8 mouse cellular contexts compared by ENCODE assay signal in genomic region chr5:110177021-110177420, GRCm38 (mm10). TPM values are rescaled to one million over a fixed set of nuclear protein-coding genes. Genes with fewer than 3 reads are reported as not detected.
DNase-seq lines count a peak whose midpoint lies in the region; ATAC-seq and TF ChIP-seq lines count a peak whose summit lies in the region.

No protein-coding gene starts in this region.

- no peaks in the 10 kb centered on the region for H3K9me3 ChIP-seq in hindbrain, embryonic 15.5 days
- no peaks in the 10 kb centered on the region for H3K9me3 ChIP-seq in midbrain, embryonic 14.5 days (ENCODE audit: control insufficient read depth, low read length)

- H3K9ac ChIP-seq in hindbrain, embryonic 15.5 days = peak overlapping the region; percentile 94
- H3K9ac ChIP-seq in midbrain, embryonic 14.5 days (replicated peaks; ENCODE audit: low read length) = peak overlapping the region; percentile 90

- H3K36me3 ChIP-seq in hindbrain, embryonic 15.5 days = peaks cover 7% of the 10 kb centered on the region; the same call in 1 of the 2 replicates
- peaks cover 14% of the 10 kb centered on the region for H3K36me3 ChIP-seq in midbrain, embryonic 14.5 days (ENCODE audit: control insufficient read depth, insufficient read depth, low read length)

- intact Hi-C loops in left cerebral cortex, adult 2 months (cut with DNase I) = no loop called here
- intact Hi-C loops in left cerebral cortex, postnatal 14 days (cut with DNase I) = loop anchor here (5.0 kb wide), 1 partner anchor 40 kb away; the partner anchor contains the start of gene Chfr

- peak; percentile 49; the same call in 1 of the 2 replicates for ATAC-seq in hindbrain, embryonic 15.5 days (ENCODE audit: low FRiP score, low read depth)
- peak; percentile 19; the same call in 1 of the 2 replicates for ATAC-seq in midbrain, embryonic 14.5 days (ENCODE audit: low FRiP score, low TSS enrichment)

- WGBS in hindbrain, embryonic 15.5 days = 3% methylated on average over 19 of the region's 19 CpGs
- WGBS in midbrain, embryonic 14.5 days = 5% methylated on average over 19 of the region's 19 CpGs

- H3K27ac ChIP-seq in left cerebral cortex, adult 2 months = peak overlapping the region; percentile 94
- H3K27ac ChIP-seq in brown adipose tissue, adult 24 weeks (replicated peaks; ENCODE audit: low read depth, low read length) = peak overlapping the region; percentile 95
- H3K27ac ChIP-seq in hindbrain, embryonic 15.5 days (replicated peaks) = peak overlapping the region; percentile 88
- H3K27ac ChIP-seq in midbrain, embryonic 14.5 days (replicated peaks; ENCODE audit: low read depth, low read length) = peak overlapping the region; percentile 81

- TF ChIP-seq CTCF in left cerebral cortex, adult 2 months (IDR thresholded peaks at IDR 0.05) = no peak

- H3K4me1 ChIP-seq in brown adipose tissue, adult 24 weeks (ENCODE audit: control insufficient read depth, insufficient read depth, insufficient read length, low read length) = peaks cover 2% of the 10 kb centered on the region; the same call in 1 of the 2 replicates
- H3K4me1 ChIP-seq in hindbrain, embryonic 15.5 days (replicated peaks) = peaks cover 15% of the 10 kb centered on the region
- peaks cover 12% of the 10 kb centered on the region for H3K4me1 ChIP-seq in midbrain, embryonic 14.5 days (ENCODE audit: control insufficient read depth, insufficient read depth, low read length)

- H3K4me3 ChIP-seq in left cerebral cortex, adult 2 months = peak overlapping the region; percentile 100
- peak overlapping the region; percentile 92 for H3K4me3 ChIP-seq in brown adipose tissue, adult 24 weeks (ENCODE audit: insufficient read depth, low read depth, low read length)
- peak overlapping the region; percentile 95 for H3K4me3 ChIP-seq in hindbrain, embryonic 15.5 days
- peak overlapping the region; percentile 91 for H3K4me3 ChIP-seq in midbrain, embryonic 14.5 days (replicated peaks; ENCODE audit: low read depth, low read length)

- H3K27me3 ChIP-seq in hindbrain, embryonic 15.5 days = no peaks in the 10 kb centered on the region
- no peaks in the 10 kb centered on the region for H3K27me3 ChIP-seq in midbrain, embryonic 14.5 days (ENCODE audit: control insufficient read depth, insufficient read depth, low read length)

- peak overlapping the region; percentile 86 for H3K4me2 ChIP-seq in hindbrain, embryonic 15.5 days
- peak overlapping the region; percentile 90 for H3K4me2 ChIP-seq in midbrain, embryonic 14.5 days (ENCODE audit: low read length)

- DNase-seq in left cerebral cortex, adult 2 months (ENCODE audit: extremely low spot score in 1 of 2, low spot score in 2 of 2) = no peak
- DNase-seq in left cerebral cortex, postnatal 14 days (ENCODE audit: low spot score in 2 of 2) = no peak
- no peak for DNase-seq in midbrain, embryonic 14.5 days
- no peak for DNase-seq in urinary bladder, postnatal 4 days (ENCODE audit: low spot score in 2 of 2)
- DNase-seq in layer of hippocampus, adult 8-10 months (ENCODE audit: low spot score in 2 of 2) = no peak
- no peak for DNase-seq in adrenal gland, postnatal 36 days

RNA-seq across cellular contexts. Expression of gene Golga3, which starts 0.5 kb away (rescaled TPM):
- total RNA-seq in left cerebral cortex, adult 2 months (2021) = 10 to 100 TPM; 47.0 to 49.3 TPM
- total RNA-seq in left cerebral cortex, postnatal 14 days (2021) = 10 to 100 TPM; 38.5 to 44.6 TPM
- 13.3 and 14.6 TPM in 2 replicates for polyA plus RNA-seq in brown adipose tissue, adult 24 weeks (2012; ENCODE audit: insufficient read depth, insufficient read length, missing spikeins)
- 23.2 and 24.8 TPM in 2 replicates for polyA plus RNA-seq in hindbrain, embryonic 15.5 days (2015; fragmentation: Nextera tagmentation; extraction: Ambion mirVana)
- 21.2 and 29.4 TPM in 2 replicates for polyA plus RNA-seq in midbrain, embryonic 14.5 days (2014; fragmentation: Nextera tagmentation; extraction: Ambion mirVana)
- 10 to 100 TPM; 49.5 to 52.7 (median 50.6) TPM for total RNA-seq in layer of hippocampus, adult 8-10 months (2022)
- 10 to 100 TPM; 42.5 to 43.2 TPM for total RNA-seq in adrenal gland, postnatal 36 days (2021)

RNA-seq across cellular contexts. Expression of gene Chfr, which starts 41.4 kb away (rescaled TPM):
- 10 to 100 TPM; 55.5 to 58.0 TPM for total RNA-seq in left cerebral cortex, adult 2 months (2021)
- 10 to 100 TPM; 59.7 to 69.1 TPM for total RNA-seq in left cerebral cortex, postnatal 14 days (2021)
- 8.1 and 9.0 TPM in 2 replicates for polyA plus RNA-seq in brown adipose tissue, adult 24 weeks (2012; ENCODE audit: insufficient read depth, insufficient read length, missing spikeins)
- 72.9 and 76.5 TPM in 2 replicates for polyA plus RNA-seq in hindbrain, embryonic 15.5 days (2015; fragmentation: Nextera tagmentation; extraction: Ambion mirVana)
- 82.9 and 113 TPM in 2 replicates for polyA plus RNA-seq in midbrain, embryonic 14.5 days (2014; fragmentation: Nextera tagmentation; extraction: Ambion mirVana)
- 10 to 100 TPM; 46.2 to 67.9 (median 48.7) TPM for total RNA-seq in layer of hippocampus, adult 8-10 months (2022)
- 10 to 100 TPM; 29.7 to 31.9 TPM for total RNA-seq in adrenal gland, postnatal 36 days (2021)

RNA-seq across cellular contexts. Expression of gene Ankle2, which starts 53.8 kb away (rescaled TPM):
- 10 to 100 TPM; 35.0 to 43.6 TPM for total RNA-seq in left cerebral cortex, adult 2 months (2021)
- total RNA-seq in left cerebral cortex, postnatal 14 days (2021) = 10 to 100 TPM; 28.7 to 29.5 TPM
- 10.3 and 17.3 TPM in 2 replicates for polyA plus RNA-seq in brown adipose tissue, adult 24 weeks (2012; ENCODE audit: insufficient read depth, insufficient read length, missing spikeins)
- polyA plus RNA-seq in hindbrain, embryonic 15.5 days (2015; fragmentation: Nextera tagmentation; extraction: Ambion mirVana) = 20.5 and 24.1 TPM in 2 replicates
- 26.9 and 27.8 TPM in 2 replicates for polyA plus RNA-seq in midbrain, embryonic 14.5 days (2014; fragmentation: Nextera tagmentation; extraction: Ambion mirVana)
- total RNA-seq in layer of hippocampus, adult 8-10 months (2022) = 10 to 100 TPM; 37.4 to 49.0 (median 41.3) TPM
- total RNA-seq in adrenal gland, postnatal 36 days (2021) = 10 to 100 TPM; 43.7 to 44.9 TPM
